Comparison of ENCODE assay signal across 16 mouse cellular contexts in genomic region chr11:117295266-117295665, GRCm38 (mm10).
A peak's percentile ranks its signal among the peaks of the same experiment; 100 is the strongest.
DNase-seq lines count a peak whose midpoint lies in the region; ATAC-seq and TF ChIP-seq lines count a peak whose summit lies in the region.
"Had no signal": no experiment of that assay in that cellular context is flagged by ENCODE, and none has a peak within 500 bp of the region (broad histone marks: within the 10 kb centered on the region; RNA-seq: fewer than 3 reads in every experiment).

No protein-coding gene starts in this region.

- no peak overlapping the region for H3K9ac ChIP-seq in midbrain, postnatal 0 days (replicated peaks; ENCODE audit: low read length, poor library complexity, severe bottlenecking)
- no peak overlapping the region for H3K9ac ChIP-seq in midbrain, embryonic 15.5 days
- no peak overlapping the region for H3K9ac ChIP-seq in liver, embryonic 11.5 days (ENCODE audit: low read depth, low read length)
- H3K9ac ChIP-seq: neural tube, embryonic 13.5 days had no signal

- WGBS in heart, embryonic 10.5 days = 53% methylated on average over 7 of the region's 7 CpGs
- 55% methylated on average over 5 of the region's 7 CpGs for WGBS in midbrain, postnatal 0 days
- WGBS in midbrain, embryonic 15.5 days = 50% methylated on average over 6 of the region's 7 CpGs
- WGBS in limb, embryonic 10.5 days = 81% methylated on average over 7 of the region's 7 CpGs
- 72% methylated on average over 7 of the region's 7 CpGs for whole genome bisulfite sequencing in liver, embryonic 11.5 days

- no peak for TF ChIP-seq CTCF in midbrain, postnatal 0 days (IDR thresholded peaks at IDR 0.05)

- H3K4me1 ChIP-seq in heart, embryonic 10.5 days = peaks cover 47% of the 10 kb centered on the region
- no peaks in the 10 kb centered on the region for H3K4me1 ChIP-seq in midbrain, postnatal 0 days (ENCODE audit: insufficient read depth, low read length)
- peaks cover 5% of the 10 kb centered on the region; the same call in 1 of the 2 replicates for H3K4me1 ChIP-seq in midbrain, embryonic 15.5 days
- peaks cover 41% of the 10 kb centered on the region for H3K4me1 ChIP-seq in limb, embryonic 10.5 days
- H3K4me1 ChIP-seq in liver, embryonic 11.5 days (replicated peaks; ENCODE audit: control insufficient read depth, insufficient read depth, low read length) = peaks cover 8% of the 10 kb centered on the region

- peak overlapping the region; percentile 57; the same call in 1 of the 2 replicates for H3K27ac ChIP-seq in heart, embryonic 10.5 days
- no peak overlapping the region for H3K27ac ChIP-seq in midbrain, postnatal 0 days (ENCODE audit: low read depth, low read length)
- no peak overlapping the region for H3K27ac ChIP-seq in midbrain, embryonic 15.5 days
- 0 out of 2 replicates have a peak overlapping the region, but pooled peaks have one; percentile 11 for H3K27ac ChIP-seq in limb, embryonic 10.5 days
- no peak overlapping the region for H3K27ac ChIP-seq in liver, embryonic 11.5 days (ENCODE audit: low read depth, low read length)

- H3K36me3 ChIP-seq in heart, embryonic 10.5 days = peaks cover 49% of the 10 kb centered on the region
- no peaks in the 10 kb centered on the region for H3K36me3 ChIP-seq in midbrain, postnatal 0 days (ENCODE audit: insufficient read depth, low read length)
- H3K36me3 ChIP-seq in midbrain, embryonic 15.5 days (replicated peaks) = no peaks in the 10 kb centered on the region
- H3K36me3 ChIP-seq in limb, embryonic 10.5 days = peaks cover 95% of the 10 kb centered on the region
- peaks cover 10% of the 10 kb centered on the region for H3K36me3 ChIP-seq in liver, embryonic 11.5 days (ENCODE audit: control insufficient read depth, insufficient read depth, low read length)

- no peak overlapping the region for H3K4me2 ChIP-seq in midbrain, postnatal 0 days (ENCODE audit: low read depth, low read length, poor library complexity, severe bottlenecking)
- no peak overlapping the region for H3K4me2 ChIP-seq in midbrain, embryonic 15.5 days
- H3K4me2 ChIP-seq in liver, embryonic 11.5 days = no peak overlapping the region
- H3K4me2 ChIP-seq: heart, embryonic 11.5 days; neural tube, embryonic 13.5 days had no signal

- H3K27me3 ChIP-seq in heart, embryonic 10.5 days (ENCODE audit: insufficient read depth, poor library complexity, severe bottlenecking) = no peaks in the 10 kb centered on the region
- no peaks in the 10 kb centered on the region for H3K27me3 ChIP-seq in midbrain, postnatal 0 days (ENCODE audit: insufficient read depth, low read length)
- no peaks in the 10 kb centered on the region for H3K27me3 ChIP-seq in midbrain, embryonic 15.5 days (replicated peaks)
- H3K27me3 ChIP-seq in limb, embryonic 10.5 days (ENCODE audit: low read depth, poor library complexity, severe bottlenecking) = no peaks in the 10 kb centered on the region
- no peaks in the 10 kb centered on the region for H3K27me3 ChIP-seq in liver, embryonic 11.5 days (replicated peaks; ENCODE audit: control insufficient read depth, insufficient read depth, low read length)
- H3K27me3 ChIP-seq: CH12.LX; neural tube, embryonic 13.5 days had no signal

- no peaks in the 10 kb centered on the region for H3K9me3 ChIP-seq in heart, embryonic 10.5 days
- no peaks in the 10 kb centered on the region for H3K9me3 ChIP-seq in midbrain, postnatal 0 days (ENCODE audit: low read length)
- no peaks in the 10 kb centered on the region for H3K9me3 ChIP-seq in midbrain, embryonic 15.5 days
- H3K9me3 ChIP-seq in limb, embryonic 10.5 days (replicated peaks) = no peaks in the 10 kb centered on the region
- no peaks in the 10 kb centered on the region for H3K9me3 ChIP-seq in liver, embryonic 11.5 days (ENCODE audit: control insufficient read depth, low read length)
- H3K9me3 ChIP-seq: neural tube, embryonic 13.5 days had no signal

- no peak for DNase-seq in heart, embryonic 10.5 days (ENCODE audit: low spot score)
- DNase-seq in heart, postnatal 4 days = no peak
- DNase-seq in midbrain, postnatal 0 days (ENCODE audit: low spot score) = peak; percentile 53
- peak; percentile 30 for DNase-seq in brain, adult 2 months (ENCODE audit: low read depth, low spot score)
- DNase-seq in limb, embryonic 10.5 days (ENCODE audit: low spot score) = no peak
- no peak for DNase-seq in cerebellum, postnatal 4 days (ENCODE audit: low spot score in 2 of 2)
- no peak for DNase-seq in liver, embryonic 11.5 days (ENCODE audit: low spot score)
- DNase-seq: adrenal gland, postnatal 14 days; cerebellum, adult 2 months; kidney, adult 8-10 months; layer of hippocampus, adult 9-11 months; liver had no signal

- ATAC-seq in midbrain, postnatal 0 days (ENCODE audit: low FRiP score) = no peak
- ATAC-seq in midbrain, embryonic 15.5 days (replicated peaks) = no peak
- ATAC-seq in liver, embryonic 11.5 days (replicated peaks; ENCODE audit: low FRiP score) = no peak

- H3K4me3 ChIP-seq in heart, embryonic 10.5 days = no peak overlapping the region
- H3K4me3 ChIP-seq in midbrain, postnatal 0 days (ENCODE audit: low read depth, low read length) = no peak overlapping the region
- no peak overlapping the region for H3K4me3 ChIP-seq in midbrain, embryonic 15.5 days
- H3K4me3 ChIP-seq in limb, embryonic 10.5 days = no peak overlapping the region
- H3K4me3 ChIP-seq in liver, embryonic 11.5 days (ENCODE audit: low read depth, low read length) = no peak overlapping the region
- H3K4me3 ChIP-seq: neural tube, embryonic 13.5 days had no signal

Comparison
In these comparisons a context has a peak if more than half of its experiments do, and no peak if none do; other contexts are left out.
1. DNase-seq: peak in midbrain, postnatal 0 days (single experiment) and brain, adult 2 months (single experiment); none in heart, embryonic 10.5 days (single experiment), heart, postnatal 4 days (single experiment), limb, embryonic 10.5 days (single experiment), cerebellum, postnatal 4 days (0 of 2) and liver, embryonic 11.5 days (single experiment).
2. H3K27ac ChIP-seq: peak in heart, embryonic 10.5 days (single experiment) and limb, embryonic 10.5 days (single experiment); none in midbrain, postnatal 0 days (single experiment), midbrain, embryonic 15.5 days (single experiment) and liver, embryonic 11.5 days (single experiment).